Mouse (Mus musculus): ENCODE results near the gene Nanos3. TPM values are rescaled to one million over a fixed set of nuclear protein-coding genes. Genes with fewer than 3 reads are reported as not detected.

Nanos3 gene
- polyA plus RNA-seq, 1 experiment from 2014 or later = 3.2 TPM

DNA sequence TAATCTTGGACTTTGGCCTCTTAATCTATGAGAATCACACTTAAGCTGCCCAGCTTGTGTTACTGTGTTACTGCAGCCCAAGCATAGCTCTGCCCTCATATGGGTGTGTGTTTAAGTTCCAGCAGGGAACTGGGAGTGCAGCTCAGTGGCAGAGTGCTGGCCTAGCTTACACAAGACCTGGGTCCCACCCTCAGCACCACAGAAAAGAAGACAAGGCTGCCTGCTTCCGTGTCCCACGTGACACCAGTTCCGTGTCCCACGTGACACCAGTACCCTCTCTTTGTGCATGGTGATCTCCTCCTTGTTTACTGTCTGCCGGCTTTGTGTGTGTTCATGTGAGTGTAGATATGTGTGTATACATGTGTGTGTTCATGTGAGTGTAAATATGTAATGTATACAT is 33.1 kb upstream of the Nanos3 start:
- 90% methylated on average over 5 of the region's 5 CpGs for WGBS
- DNase-seq (ENCODE audit: low spot score) (no peak), ATAC-seq (no peak)
- Histone ChIP-seq H3K9me3 (ENCODE audit: low read length) (no peaks in the 10 kb centered on the region), H3K27ac (ENCODE audit: low read length) (no peak overlapping the region), H3K36me3 (ENCODE audit: insufficient read depth, low read length) (peaks cover 45% of the 10 kb centered on the region), H3K4me2 (replicated peaks; ENCODE audit: low read depth, low read length) (no peak overlapping the region), H3K9ac (replicated peaks; ENCODE audit: low read depth) (no peak overlapping the region), H3K27me3 (replicated peaks; ENCODE audit: insufficient read depth, low read length) (no peaks in the 10 kb centered on the region), H3K4me1 (ENCODE audit: insufficient read depth, low read depth, low read length) (no peaks in the 10 kb centered on the region), H3K4me3 (ENCODE audit: low read depth, low read length) (no peak overlapping the region)
- TF ChIP-seq CTCF (IDR thresholded peaks at IDR 0.05) (no peak), EP300 (IDR thresholded peaks at IDR 0.05) (no peak)

DNA sequence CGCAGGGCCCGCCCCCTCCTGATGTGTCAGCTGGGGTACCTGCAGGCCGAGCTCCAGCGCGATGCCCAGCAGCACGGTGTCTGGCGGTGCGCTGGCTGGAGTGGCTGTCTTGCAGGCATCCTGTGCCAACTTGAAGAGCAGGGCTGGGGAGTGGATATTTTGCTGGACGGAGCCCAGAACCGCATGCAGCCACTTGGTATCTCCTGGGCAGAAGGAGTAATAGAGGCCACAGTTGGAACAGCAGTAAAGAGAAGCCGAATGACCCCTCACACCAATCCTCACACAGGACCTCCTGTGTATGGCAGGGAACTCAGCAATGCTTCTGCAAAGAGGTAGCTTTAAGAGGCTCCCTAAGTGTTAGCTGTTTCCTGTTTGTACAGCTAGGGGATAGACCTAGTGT is 32.2 kb upstream of the Nanos3 start:
- no peak overlapping the region for H3K4me2 ChIP-seq (replicated peaks; ENCODE audit: low read depth, low read length)
- no peak for DNase-seq (ENCODE audit: low spot score)
- H3K4me1 ChIP-seq (ENCODE audit: insufficient read depth, low read depth, low read length) = no peaks in the 10 kb centered on the region
- no peak overlapping the region for H3K27ac ChIP-seq (ENCODE audit: low read length)
- no peak for TF ChIP-seq CTCF (IDR thresholded peaks at IDR 0.05)
- no peak for TF ChIP-seq EP300 (IDR thresholded peaks at IDR 0.05)
- peaks cover 44% of the 10 kb centered on the region for H3K36me3 ChIP-seq (ENCODE audit: insufficient read depth, low read length)
- H3K27me3 ChIP-seq (replicated peaks; ENCODE audit: insufficient read depth, low read length) = no peaks in the 10 kb centered on the region
- no peak for ATAC-seq
- no peak overlapping the region for H3K4me3 ChIP-seq (ENCODE audit: low read depth, low read length)
- no peaks in the 10 kb centered on the region for H3K9me3 ChIP-seq (ENCODE audit: low read length)
- 96% methylated on average over 11 of the region's 11 CpGs for WGBS
- no peak overlapping the region for H3K9ac ChIP-seq (replicated peaks; ENCODE audit: low read depth)

DNA sequence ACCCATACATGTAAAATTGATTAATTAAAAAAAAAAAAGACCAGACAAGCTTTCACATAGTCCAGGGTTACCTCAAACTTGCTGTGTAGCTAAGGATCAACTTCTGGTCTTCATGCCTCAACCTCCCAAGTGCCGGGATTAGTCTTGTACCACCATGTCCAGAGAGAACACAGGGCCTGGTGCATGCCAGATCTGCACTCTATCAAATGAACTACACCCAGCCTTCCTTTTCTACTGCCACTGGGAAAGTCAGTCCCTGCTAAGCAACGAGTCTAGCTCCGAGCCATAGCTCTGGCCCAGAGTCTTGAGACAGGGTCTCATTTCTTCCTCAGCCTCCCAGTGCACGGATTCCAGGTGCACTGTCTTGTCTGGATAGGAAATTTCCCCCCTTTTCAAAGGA is 28.3 kb upstream of the Nanos3 start:
- Histone ChIP-seq H3K9me3 (ENCODE audit: low read length) (no peaks in the 10 kb centered on the region), H3K36me3 (ENCODE audit: insufficient read depth, low read length) (peaks cover 48% of the 10 kb centered on the region), H3K27me3 (replicated peaks; ENCODE audit: insufficient read depth, low read length) (no peaks in the 10 kb centered on the region), H3K4me1 (ENCODE audit: insufficient read depth, low read depth, low read length) (no peaks in the 10 kb centered on the region), H3K27ac (ENCODE audit: low read length) (no peak overlapping the region), H3K4me3 (ENCODE audit: low read depth, low read length) (no peak overlapping the region), H3K9ac (replicated peaks; ENCODE audit: low read depth) (no peak overlapping the region), H3K4me2 (replicated peaks; ENCODE audit: low read depth, low read length) (no peak overlapping the region)
- TF ChIP-seq CTCF (IDR thresholded peaks at IDR 0.05) (no peak), EP300 (IDR thresholded peaks at IDR 0.05) (no peak)
- DNase-seq (ENCODE audit: low spot score) (no peak), ATAC-seq (no peak)
- WGBS = 88% methylated on average over 4 of the region's 4 CpGs

- ATAC-seq (no peak), DNase-seq (ENCODE audit: low spot score) (no peak)
- peaks cover 43% of the 10 kb centered on the region for H3K36me3 ChIP-seq (ENCODE audit: insufficient read depth, low read length)
- no peak overlapping the region for H3K4me3 ChIP-seq (ENCODE audit: low read depth, low read length)
- no peak overlapping the region for H3K27ac ChIP-seq (ENCODE audit: low read length)
- TF ChIP-seq CTCF (IDR thresholded peaks at IDR 0.05) (no peak), EP300 (IDR thresholded peaks at IDR 0.05) (no peak)
- no peaks in the 10 kb centered on the region; the same call in 1 of the 2 replicates for H3K4me1 ChIP-seq (ENCODE audit: insufficient read depth, low read depth, low read length)
- no peak overlapping the region for H3K9ac ChIP-seq (replicated peaks; ENCODE audit: low read depth)
- no peaks in the 10 kb centered on the region for H3K27me3 ChIP-seq (replicated peaks; ENCODE audit: insufficient read depth, low read length)
- H3K9me3 ChIP-seq (ENCODE audit: low read length) = no peaks in the 10 kb centered on the region
- no peak overlapping the region for H3K4me2 ChIP-seq (replicated peaks; ENCODE audit: low read depth, low read length)
- WGBS = 80% methylated on average over 31 of the region's 31 CpGs
Measured at GRCm38 (mm10) chr8:84211881-84212563, 27.0 kb upstream of the Nanos3 start.

DNA sequence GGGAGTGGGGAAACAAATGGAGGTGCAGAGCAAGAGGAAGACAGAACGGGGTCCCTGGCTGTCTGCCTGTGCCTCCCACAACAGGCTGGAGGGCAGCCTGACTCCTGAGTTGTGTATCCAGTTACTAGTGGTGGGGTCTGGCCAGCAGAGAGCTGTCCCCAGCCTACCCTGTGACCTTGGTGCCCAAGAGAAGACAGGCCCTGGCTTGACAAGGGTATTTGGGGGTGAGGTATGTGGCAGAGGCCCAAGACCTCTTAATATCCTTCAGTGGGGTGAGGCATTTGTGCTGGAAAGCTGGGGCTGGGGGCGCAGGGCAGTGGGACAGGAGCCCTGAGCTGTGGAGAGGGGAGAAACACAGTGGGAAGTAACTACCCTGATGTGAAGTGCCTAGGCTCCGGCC is 26.2 kb upstream of the Nanos3 start:
- no peak overlapping the region for H3K9ac ChIP-seq (replicated peaks; ENCODE audit: low read depth)
- no peak for ATAC-seq
- no peaks in the 10 kb centered on the region; the same call in 1 of the 2 replicates for H3K4me1 ChIP-seq (ENCODE audit: insufficient read depth, low read depth, low read length)
- no peaks in the 10 kb centered on the region for H3K9me3 ChIP-seq (ENCODE audit: low read length)
- no peaks in the 10 kb centered on the region for H3K27me3 ChIP-seq (replicated peaks; ENCODE audit: insufficient read depth, low read length)
- H3K4me3 ChIP-seq (ENCODE audit: low read depth, low read length) = no peak overlapping the region
- WGBS = 93% methylated on average over 3 of the region's 3 CpGs
- no peak for DNase-seq (ENCODE audit: low spot score)
- TF ChIP-seq EP300 (IDR thresholded peaks at IDR 0.05) (no peak), CTCF (IDR thresholded peaks at IDR 0.05) (no peak)
- peaks cover 45% of the 10 kb centered on the region for H3K36me3 ChIP-seq (ENCODE audit: insufficient read depth, low read length)
- H3K27ac ChIP-seq (ENCODE audit: low read length) = no peak overlapping the region
- H3K4me2 ChIP-seq (replicated peaks; ENCODE audit: low read depth, low read length) = no peak overlapping the region

DNA sequence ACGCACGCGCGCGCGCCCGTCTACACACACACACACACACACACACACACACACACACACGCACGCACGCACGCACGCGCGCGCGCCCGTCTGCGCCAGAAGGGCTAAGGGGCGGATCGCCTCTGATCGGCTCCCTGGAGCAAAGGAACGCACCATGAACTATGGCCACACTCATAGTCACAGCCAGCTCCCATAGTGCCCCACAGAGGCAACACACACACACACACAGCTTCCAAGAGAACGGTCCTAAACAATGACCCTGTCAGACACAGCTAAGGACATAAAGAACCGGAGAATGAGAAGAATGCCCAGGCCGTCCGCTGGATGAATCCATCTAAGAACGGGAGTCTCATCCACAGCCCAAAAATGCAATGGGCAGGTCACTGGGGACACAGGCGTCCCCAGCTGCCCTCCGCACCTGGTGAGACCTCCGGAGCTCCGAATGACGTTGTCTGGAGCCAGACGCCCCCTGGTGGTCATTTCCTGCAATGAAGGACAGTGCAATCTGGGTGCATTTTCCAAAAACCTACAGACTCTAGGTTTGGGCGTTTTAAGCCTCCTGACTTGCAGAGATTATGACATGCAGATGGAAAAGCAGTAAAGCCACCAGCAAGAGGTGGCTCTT is 25.3 kb upstream of the Nanos3 start:
- no peak overlapping the region for H3K4me3 ChIP-seq (ENCODE audit: low read depth, low read length)
- H3K36me3 ChIP-seq (ENCODE audit: insufficient read depth, low read length) = peaks cover 45% of the 10 kb centered on the region
- H3K27ac ChIP-seq (ENCODE audit: low read length) = 0 out of 2 replicates have a peak overlapping the region, but pooled peaks have one; percentile 1
- no peaks in the 10 kb centered on the region; the same call in 1 of the 2 replicates for H3K4me1 ChIP-seq (ENCODE audit: insufficient read depth, low read depth, low read length)
- no peak overlapping the region for H3K4me2 ChIP-seq (replicated peaks; ENCODE audit: low read depth, low read length)
- TF ChIP-seq CTCF (IDR thresholded peaks at IDR 0.05) (peak; percentile 91), EP300 (IDR thresholded peaks at IDR 0.05) (no peak)
- no peak overlapping the region for H3K9ac ChIP-seq (replicated peaks; ENCODE audit: low read depth)
- DNase-seq (ENCODE audit: low spot score) = peak; percentile 76
- ATAC-seq = peak; percentile 43
- H3K9me3 ChIP-seq (ENCODE audit: low read length) = no peaks in the 10 kb centered on the region
- no peaks in the 10 kb centered on the region for H3K27me3 ChIP-seq (replicated peaks; ENCODE audit: insufficient read depth, low read length)
- 60% methylated on average over 32 of the region's 34 CpGs for WGBS
